Mouse (Mus musculus) neural tube, embryonic 14.5 days (tissue): ENCODE measurements around the gene Gm38392. TPM values are rescaled to one million over a fixed set of nuclear protein-coding genes. Genes with fewer than 3 reads are reported as not detected.
A peak's percentile ranks its signal among the peaks of the same experiment; 100 is the strongest.
"Not testable (repeated sequence)": the region's sequence is repeated elsewhere in the genome, so short reads cannot be mapped to it uniquely, and the experiment has no call there.

ENCODE experiments used
- ATAC-seq: fragments of 200-750 bp; cut with Nextera tagmentation; 2 replicates; pipeline ENCODE4 v1.8.0; 2017; ENCODE audit warnings: low read depth, mild to moderate bottlenecking, moderate TSS enrichment, moderate library complexity
- H3K27ac ChIP-seq: fragments of 300-500 bp; sonication (generic); 2 replicates; pipeline ENCODE4 v1.5.1; 2014; ENCODE audit warnings: low read depth, mild to moderate bottlenecking, control low read depth, low read length, moderate library complexity, mixed read lengths
- H3K27me3 ChIP-seq: fragments of 300-500 bp; sonication (generic); 2 replicates; pipeline ENCODE4 v1.6.1; 2014; ENCODE audit warnings: low read length; ENCODE audit not compliant: control insufficient read depth, insufficient read depth
- H3K36me3 ChIP-seq: fragments of 300-500 bp; sonication (generic); 2 replicates; pipeline ENCODE4 v1.6.1; 2014; ENCODE audit warnings: low read length, mixed read lengths; ENCODE audit not compliant: control insufficient read depth, insufficient read depth
- H3K4me1 ChIP-seq: fragments of 300-500 bp; sonication (generic); 2 replicates; pipeline ENCODE4 v1.6.1; 2014; ENCODE audit warnings: low read length; ENCODE audit not compliant: control insufficient read depth, insufficient read depth
- H3K4me2 ChIP-seq: fragments of 300-500 bp; sonication (generic); 2 replicates; pipeline ENCODE4 v1.6.1; 2014; ENCODE audit warnings: mild to moderate bottlenecking, low read depth, low read length, control low read depth
- H3K4me3 ChIP-seq: fragments of 300-500 bp; sonication (generic); 2 replicates; pipeline ENCODE4 v1.5.1; 2014; ENCODE audit warnings: low read depth, low read length, control low read depth, mixed read lengths
- H3K9ac ChIP-seq: fragments of 300-500 bp; sonication (generic); replicated peaks from 2 replicates; pipeline ENCODE4 v1.6.1; 2014; ENCODE audit warnings: low read depth, mild to moderate bottlenecking, control low read depth, low read length, mixed read lengths
- H3K9me3 ChIP-seq: fragments of 300-500 bp; sonication (generic); 2 replicates; pipeline ENCODE4 v1.6.1; 2016; ENCODE audit warnings: low read length; ENCODE audit not compliant: control insufficient read depth
- WGBS: fragments of 180-500 bp; shearing (Covaris S2); extraction: QIAGEN DNeasy Blood & Tissue Kit; methylation state at CpG from one replicate; pipeline ENCODE4 v1.1.7; 2014; 5-methylcytosine and 5-hydroxymethylcytosine counted together
- polyA plus RNA-seq: library from polyadenylated mRNA; unstranded; fragments of >200 nt; fragmentation: Nextera tagmentation; extraction: Ambion mirVana; gene quantifications from 2 replicates; pipeline ENCODE4 v1.2.1, GENCODE M21; 2014

Gene Gm38392
- polyA plus RNA-seq, 1 experiment from 2014 or later = 0.72 TPM

DNA sequence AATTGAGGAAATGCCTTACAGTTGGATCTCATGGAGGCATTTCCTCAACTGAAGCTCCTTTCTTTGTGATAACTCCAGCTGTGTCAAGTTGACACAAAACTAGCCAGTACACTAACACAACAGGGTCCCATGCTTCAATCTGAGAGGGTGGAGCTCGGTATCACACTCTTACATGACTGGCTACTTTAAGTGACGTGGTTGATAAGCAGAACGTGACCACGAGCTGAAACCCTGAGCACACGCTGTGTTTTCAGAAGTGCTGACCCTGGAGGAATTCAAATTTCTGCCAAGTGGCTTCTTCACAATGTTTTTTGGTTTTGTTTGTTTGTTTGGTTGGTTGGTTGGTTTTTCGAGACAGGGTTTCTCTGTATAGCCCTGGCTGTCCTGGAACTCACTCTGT, 19.0 kb downstream of the Gm38392 start:
- H3K27me3 ChIP-seq, ATAC-seq, H3K4me3 ChIP-seq, H3K4me1 ChIP-seq, H3K9me3 ChIP-seq, H3K27ac ChIP-seq, H3K36me3 ChIP-seq, H3K4me2 ChIP-seq, H3K9ac ChIP-seq: not testable (repeated sequence)
- WGBS = 90% methylated on average over 6 of the region's 6 CpGs

- WGBS = 71% methylated on average over 3 of the region's 3 CpGs
- no peak overlapping the region for H3K9ac ChIP-seq
- no peaks in the 10 kb centered on the region for H3K36me3 ChIP-seq
- no peak overlapping the region for H3K4me2 ChIP-seq
- ATAC-seq = no peak
- no peak overlapping the region for H3K27ac ChIP-seq
- H3K9me3 ChIP-seq = no peaks in the 10 kb centered on the region
- H3K4me1 ChIP-seq = no peaks in the 10 kb centered on the region
- H3K4me3 ChIP-seq = no peak overlapping the region
- no peaks in the 10 kb centered on the region for H3K27me3 ChIP-seq
Observed at GRCm38 (mm10) chr3:88262346-88262745, 24.7 kb downstream of the Gm38392 start.

- Histone ChIP-seq H3K27me3 (no peaks in the 10 kb centered on the region), H3K4me3 (no peak overlapping the region), H3K4me1 (no peaks in the 10 kb centered on the region), H3K36me3 (no peaks in the 10 kb centered on the region), H3K27ac (no peak overlapping the region), H3K4me2 (no peak overlapping the region), H3K9ac (no peak overlapping the region), H3K9me3 (no peaks in the 10 kb centered on the region)
- 79% methylated on average over 7 of the region's 7 CpGs for WGBS
- no peak for ATAC-seq
Observed at GRCm38 (mm10) chr3:88256382-88256781, 30.6 kb downstream of the Gm38392 start.

- no peaks in the 10 kb centered on the region for H3K36me3 ChIP-seq
- no peaks in the 10 kb centered on the region for H3K4me1 ChIP-seq
- H3K9me3 ChIP-seq = no peaks in the 10 kb centered on the region
- H3K4me3 ChIP-seq = no peak overlapping the region
- no peaks in the 10 kb centered on the region for H3K27me3 ChIP-seq
- WGBS = 78% methylated on average over 6 of the region's 6 CpGs
- no peak overlapping the region for H3K9ac ChIP-seq
- no peak overlapping the region for H3K27ac ChIP-seq
- no peak overlapping the region for H3K4me2 ChIP-seq
- no peak for ATAC-seq
Observed at GRCm38 (mm10) chr3:88255950-88256349, 31.1 kb downstream of the Gm38392 start.

DNA sequence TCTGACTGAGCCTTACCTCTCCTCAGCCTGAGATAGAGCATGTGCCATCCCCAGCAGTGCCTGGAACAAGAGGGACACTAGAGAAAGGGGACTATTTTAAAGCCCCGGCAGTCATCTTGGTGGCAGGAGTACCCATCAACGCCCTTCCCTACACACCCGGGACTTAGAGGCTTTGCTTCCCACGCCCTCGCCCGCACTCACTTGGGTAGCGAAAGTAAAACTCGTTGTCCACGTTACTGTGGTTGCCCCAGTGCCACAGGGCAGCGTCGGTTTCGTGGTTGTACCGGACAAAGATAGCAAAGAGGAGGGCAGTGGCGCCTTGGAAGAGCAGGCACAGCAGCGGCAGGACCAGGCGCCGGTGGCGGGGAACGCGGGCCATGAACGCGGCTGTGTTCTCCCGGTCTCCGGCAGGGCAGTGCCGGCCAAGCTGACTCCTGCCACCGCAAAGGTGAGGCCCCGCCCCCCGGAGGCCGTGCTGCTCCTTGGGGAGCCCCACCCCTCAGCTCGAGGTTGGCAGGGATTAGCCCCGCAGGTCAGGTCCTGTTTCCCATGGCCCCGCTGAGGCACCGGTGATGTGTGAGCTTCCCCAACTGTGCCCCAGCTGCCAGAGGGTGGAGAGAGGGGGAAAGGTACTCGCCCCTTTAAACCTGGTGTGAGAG, 32.6 kb downstream of the Gm38392 start, which contains the start of gene Rhbg:
Rhbg (minus strand) TSS at position 442 of the 659 bp plus-strand sequence.
- H3K4me2 ChIP-seq = peak within 1 kb of the TSS; percentile 50
- WGBS = 4% methylated on average over 34 of the region's 34 CpGs

DNA sequence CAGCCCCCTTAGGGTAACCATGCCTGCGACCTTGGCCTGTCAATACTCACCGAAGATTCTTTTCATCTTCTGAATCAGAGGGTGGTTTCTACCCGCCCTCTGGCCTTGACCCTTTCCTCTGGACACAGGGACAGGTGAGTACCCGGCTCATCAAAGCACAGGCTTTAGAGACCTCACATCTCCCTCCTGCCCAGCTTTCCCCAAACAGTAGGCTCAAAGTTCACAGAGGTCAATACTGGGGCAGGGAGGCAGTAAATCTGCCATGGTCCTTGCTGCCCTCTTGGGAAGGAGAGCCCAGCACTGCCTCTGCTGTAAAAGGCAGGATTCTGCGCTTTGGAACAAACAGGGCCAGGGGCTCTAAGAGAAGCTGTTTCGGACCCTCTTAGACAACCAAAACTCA, 34.3 kb downstream of the Gm38392 start:
- 38% methylated on average over 6 of the region's 6 CpGs for WGBS
- H3K4me3 ChIP-seq = no peak overlapping the region
- no peak overlapping the region for H3K9ac ChIP-seq
- H3K36me3 ChIP-seq = no peaks in the 10 kb centered on the region
- H3K27me3 ChIP-seq = no peaks in the 10 kb centered on the region
- no peaks in the 10 kb centered on the region for H3K4me1 ChIP-seq
- no peak overlapping the region for H3K4me2 ChIP-seq
- no peak overlapping the region for H3K27ac ChIP-seq
- no peak for ATAC-seq
- H3K9me3 ChIP-seq = no peaks in the 10 kb centered on the region

More for the DNA sequence above, 32.6 kb downstream of the Gm38392 start, which contains the start of gene Rhbg:
- Histone ChIP-seq H3K27me3 (no peaks in the 10 kb centered on the region), H3K36me3 (no peaks in the 10 kb centered on the region), H3K4me1 (no peaks in the 10 kb centered on the region), H3K27ac (no peak within 1 kb of the TSS), H3K4me3 (peak within 1 kb of the TSS; percentile 17), H3K9ac (peak within 1 kb of the TSS; percentile 49), H3K9me3 (no peaks in the 10 kb centered on the region)
- ATAC-seq = no peak

DNA sequence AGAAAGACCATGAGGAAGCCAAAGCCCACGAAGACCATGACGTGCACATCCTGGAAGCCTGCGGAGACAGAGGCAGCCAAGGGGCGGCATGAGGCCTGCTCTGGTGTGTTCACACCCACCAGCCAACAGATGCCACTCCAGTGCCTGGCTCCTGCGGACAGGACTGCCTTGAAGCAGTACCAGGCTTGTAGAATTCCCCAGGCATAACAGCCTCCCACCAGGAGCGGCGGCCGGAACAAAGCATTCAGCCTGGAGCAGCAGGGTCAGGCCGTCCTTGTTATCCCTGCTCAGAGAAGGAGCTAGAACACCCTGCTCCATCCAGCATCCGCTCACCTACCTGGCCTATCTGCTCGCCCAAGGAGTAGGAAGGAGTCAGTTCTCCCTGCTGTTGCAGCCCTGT, 38.6 kb downstream of the Gm38392 start:
- Histone ChIP-seq H3K27ac (no peak overlapping the region), H3K4me1 (no peaks in the 10 kb centered on the region), H3K4me2 (no peak overlapping the region), H3K4me3 (no peak overlapping the region), H3K27me3 (no peaks in the 10 kb centered on the region; the same call in 1 of the 2 replicates), H3K36me3 (no peaks in the 10 kb centered on the region), H3K9me3 (no peaks in the 10 kb centered on the region), H3K9ac (peak overlapping the region; percentile 25; the same call in 1 of the 2 replicates)
- ATAC-seq = no peak
- 70% methylated on average over 11 of the region's 11 CpGs for WGBS

DNA sequence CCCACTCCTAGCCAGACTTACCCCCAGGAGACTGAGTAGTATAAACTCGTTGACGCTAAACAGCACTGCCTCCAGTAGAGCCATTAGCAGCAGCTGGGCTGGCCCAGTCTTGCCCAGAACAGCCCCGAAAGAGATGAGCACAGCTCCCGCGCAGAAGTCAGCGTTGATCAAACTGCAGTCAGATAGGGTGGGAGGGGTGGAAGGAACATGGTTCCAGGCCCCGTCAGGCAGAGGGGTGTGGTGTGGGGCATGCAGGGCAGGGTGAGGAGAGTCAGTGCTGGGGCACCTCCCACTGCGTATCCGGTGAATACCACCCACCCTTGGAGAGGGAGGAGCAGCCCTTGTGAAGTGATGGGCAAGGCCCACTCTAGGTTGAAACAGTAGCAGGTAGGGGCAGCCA, 39.3 kb downstream of the Gm38392 start:
- Histone ChIP-seq H3K4me1 (peaks cover 5% of the 10 kb centered on the region; the same call in 1 of the 2 replicates), H3K4me2 (no peak overlapping the region), H3K27ac (no peak overlapping the region), H3K9ac (no peak overlapping the region), H3K36me3 (no peaks in the 10 kb centered on the region), H3K27me3 (no peaks in the 10 kb centered on the region; the same call in 1 of the 2 replicates), H3K9me3 (no peaks in the 10 kb centered on the region), H3K4me3 (no peak overlapping the region)
- no peak for ATAC-seq
- 62% methylated on average over 9 of the region's 9 CpGs for WGBS

GRCm38 (mm10) chr3:88245811-88246210, 41.2 kb downstream of the Gm38392 start:
- H3K9me3 ChIP-seq = no peaks in the 10 kb centered on the region
- peaks cover 11% of the 10 kb centered on the region for H3K4me1 ChIP-seq
- no peak overlapping the region for H3K27ac ChIP-seq
- no peak for ATAC-seq
- no peak overlapping the region for H3K9ac ChIP-seq
- no peaks in the 10 kb centered on the region; the same call in 1 of the 2 replicates for H3K27me3 ChIP-seq
- no peaks in the 10 kb centered on the region for H3K36me3 ChIP-seq
- no peak overlapping the region for H3K4me3 ChIP-seq
- H3K4me2 ChIP-seq = no peak overlapping the region
- WGBS = 16% methylated on average over 13 of the region's 13 CpGs
